Mouse (Mus musculus): ENCODE measurements around the gene 1810024B03Rik.
"Not testable (repeated sequence)": the region's sequence is repeated elsewhere in the genome, so short reads cannot be mapped to it uniquely, and the experiment has no call there.

Gene 1810024B03Rik

GRCm38 (mm10) chr2:127207547-127208451, at the start of gene 1810024B03Rik, which contains the start of gene Snrnp200:
1810024B03Rik (minus strand) TSS chr2:127208280.
Snrnp200 (plus strand) TSS chr2:127208386.
- DNase-seq (ENCODE audit: low read depth, low spot score), result peak; percentile 91

GRCm38 (mm10) chr2:127255294-127255693, 47.2 kb upstream of the 1810024B03Rik start:
- DNase-seq (ENCODE audit: low read depth, low spot score), result no peak

- no peak for DNase-seq (ENCODE audit: low read depth, low spot score)
Observed at GRCm38 (mm10) chr2:127254604-127255134, 46.6 kb upstream of the 1810024B03Rik start.

- no peak for DNase-seq (ENCODE audit: low read depth, low spot score)
Observed at GRCm38 (mm10) chr2:127252787-127253186, 44.7 kb upstream of the 1810024B03Rik start.

- no peak for DNase-seq (ENCODE audit: low read depth, low spot score)
Observed at GRCm38 (mm10) chr2:127251880-127252527, 43.9 kb upstream of the 1810024B03Rik start.

- no peak for DNase-seq (ENCODE audit: low read depth, low spot score)
Observed at GRCm38 (mm10) chr2:127251457-127251856, 43.4 kb upstream of the 1810024B03Rik start.

GRCm38 (mm10) chr2:127250291-127251008, 42.4 kb upstream of the 1810024B03Rik start:
- DNase-seq (ENCODE audit: low read depth, low spot score), result no peak

GRCm38 (mm10) chr2:127248334-127249004, 40.4 kb upstream of the 1810024B03Rik start:
- DNase-seq (ENCODE audit: low read depth, low spot score), result peak; percentile 33

GRCm38 (mm10) chr2:127247592-127248333, 39.7 kb upstream of the 1810024B03Rik start, which contains the start of the genes Ciao1 and Tmem127:
Ciao1 (minus strand) TSS chr2:127247816.
Tmem127 (plus strand) TSS chr2:127247908.
- DNase-seq (ENCODE audit: low read depth, low spot score), result peak; percentile 96

- no peak for DNase-seq (ENCODE audit: low read depth, low spot score)
Observed at GRCm38 (mm10) chr2:127240065-127240464, 32.0 kb upstream of the 1810024B03Rik start.

GRCm38 (mm10) chr2:127237897-127238610, 30.0 kb upstream of the 1810024B03Rik start:
- no peak for DNase-seq (ENCODE audit: low read depth, low spot score)

GRCm38 (mm10) chr2:127225261-127225660, 17.2 kb upstream of the 1810024B03Rik start:
- DNase-seq (ENCODE audit: low read depth, low spot score), result no peak

GRCm38 (mm10) chr2:127217746-127218145, 9.7 kb upstream of the 1810024B03Rik start:
- no peak for DNase-seq (ENCODE audit: low read depth, low spot score)

GRCm38 (mm10) chr2:127210701-127211100, 2.6 kb upstream of the 1810024B03Rik start:
- DNase-seq (ENCODE audit: low read depth, low spot score), result no peak

- DNase-seq (ENCODE audit: low read depth, low spot score), result no peak
Observed at GRCm38 (mm10) chr2:127208452-127208769, 331 bp upstream of the 1810024B03Rik start.

GRCm38 (mm10) chr2:127206916-127207315, 1.2 kb downstream of the 1810024B03Rik start:
- DNase-seq (ENCODE audit: low read depth, low spot score), result no peak

- DNase-seq (ENCODE audit: low read depth, low spot score), result not testable (repeated sequence)
Observed at GRCm38 (mm10) chr2:127205936-127206335, 2.1 kb downstream of the 1810024B03Rik start.

GRCm38 (mm10) chr2:127204932-127205331, 3.1 kb downstream of the 1810024B03Rik start:
- DNase-seq (ENCODE audit: low read depth, low spot score), result peak; percentile 55

- DNase-seq (ENCODE audit: low read depth, low spot score), result no peak
Observed at GRCm38 (mm10) chr2:127189574-127189973, 18.5 kb downstream of the 1810024B03Rik start.

All from c-Kit-negative CD71-positive TER-119-positive erythroid progenitor cells, embryonic 14.5 days (primary cell).